Mouse (Mus musculus) cortical plate, adult 2 months (tissue): ENCODE data around the gene Cavin2. TPM values are rescaled to one million over a fixed set of nuclear protein-coding genes. Genes with fewer than 3 reads are reported as not detected.

Source experiments
- H3K27ac ChIP-seq: fragments of 200-500 bp; 2 replicates; pipeline ENCODE4 v1.5.1; 2012; ENCODE audit warnings: low read length, control low read depth, inconsistent platforms; ENCODE audit not compliant: insufficient read depth
- H3K4me1 ChIP-seq: fragments of 200-500 bp; 2 replicates; pipeline ENCODE4 v1.6.1; 2011; ENCODE audit warnings: low read length; ENCODE audit not compliant: control insufficient read depth, insufficient read depth
- H3K4me3 ChIP-seq: fragments of 200-500 bp; 2 replicates; pipeline ENCODE4 v1.5.1; 2011; ENCODE audit warnings: mild to moderate bottlenecking, low read length, control low read depth; ENCODE audit not compliant: insufficient read depth
- CTCF ChIP-seq: fragments of 200-500 bp; IDR thresholded peaks from 2 replicates; pipeline ENCODE4 v1.5.1; 2011; ENCODE audit warnings: mild to moderate bottlenecking, control low read depth, low read length; ENCODE audit not compliant: insufficient read depth; ENCODE audit errors: extremely low read depth
- POLR2A ChIP-seq: fragments of 200-500 bp; IDR thresholded peaks from 2 replicates; pipeline ENCODE4 v1.6.1; 2011; ENCODE audit warnings: mild to moderate bottlenecking, low read length, control low read depth; ENCODE audit not compliant: insufficient read depth; ENCODE audit errors: extremely low read depth
- polyA plus RNA-seq: library from polyadenylated mRNA; depleted of rRNA; stranded (reverse); fragments of >200 nt; gene quantifications from 2 replicates; pipeline ENCODE4 v1.2.3, GENCODE M21; 2012; rRNA removed

The Cavin2 gene
- polyA plus RNA-seq, 1 experiment, result 10.5 TPM

DNA sequence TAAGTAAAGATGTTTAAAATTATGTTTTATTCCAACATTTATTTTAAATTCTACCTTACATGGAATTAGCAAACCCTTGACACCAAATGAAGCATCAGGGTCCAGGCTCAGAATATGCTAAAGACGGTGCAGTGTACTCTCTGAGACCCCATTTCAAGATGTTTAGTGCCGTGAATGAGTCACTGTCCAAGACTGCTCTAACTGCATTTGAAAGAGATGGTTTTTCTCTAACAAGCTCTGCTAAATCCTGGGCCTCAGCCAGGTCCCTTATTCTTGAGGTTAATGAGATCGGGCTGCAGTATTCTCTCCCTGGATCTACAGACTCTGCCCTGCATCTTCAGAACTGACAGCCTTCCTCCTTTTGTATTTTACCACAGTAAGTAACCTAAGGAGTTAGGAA, 55.2 kb downstream of the Cavin2 start:
- Histone ChIP-seq H3K4me3 (no peak overlapping the region), H3K4me1 (no peaks in the 10 kb centered on the region), H3K27ac (no peak overlapping the region)
- TF ChIP-seq POLR2A, result no peak
- TF ChIP-seq CTCF, result no peak

DNA sequence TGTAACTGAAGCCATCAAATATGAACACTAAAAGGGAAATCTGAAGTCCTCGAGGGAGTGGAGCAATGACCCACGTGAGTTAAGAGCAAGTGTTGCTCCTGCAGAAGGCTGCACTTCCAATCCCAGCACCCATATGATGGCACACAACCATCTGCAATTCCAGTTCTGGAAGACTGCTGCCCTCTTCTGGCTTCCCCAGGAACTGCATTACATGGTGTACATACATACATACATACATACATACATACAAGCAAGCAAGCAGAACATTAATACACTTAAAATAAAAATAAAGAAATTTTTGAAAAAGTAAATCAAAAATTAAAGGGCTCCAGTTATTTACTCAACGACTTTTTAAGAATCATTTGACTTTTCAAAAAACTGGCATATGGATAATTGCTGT, 58.7 kb downstream of the Cavin2 start:
- H3K27ac ChIP-seq, result no peak overlapping the region
- TF ChIP-seq CTCF (no peak), POLR2A (no peak)
- H3K4me1 ChIP-seq, result no peaks in the 10 kb centered on the region; the same call in 1 of the 2 replicates
- H3K4me3 ChIP-seq, result no peak overlapping the region

- Histone ChIP-seq H3K4me1 (no peaks in the 10 kb centered on the region; the same call in 1 of the 2 replicates), H3K4me3 (no peak overlapping the region), H3K27ac (no peak overlapping the region)
- TF ChIP-seq POLR2A (no peak), CTCF (no peak)
Measured at GRCm38 (mm10) chr1:51348631-51349030, 59.7 kb downstream of the Cavin2 start.

DNA sequence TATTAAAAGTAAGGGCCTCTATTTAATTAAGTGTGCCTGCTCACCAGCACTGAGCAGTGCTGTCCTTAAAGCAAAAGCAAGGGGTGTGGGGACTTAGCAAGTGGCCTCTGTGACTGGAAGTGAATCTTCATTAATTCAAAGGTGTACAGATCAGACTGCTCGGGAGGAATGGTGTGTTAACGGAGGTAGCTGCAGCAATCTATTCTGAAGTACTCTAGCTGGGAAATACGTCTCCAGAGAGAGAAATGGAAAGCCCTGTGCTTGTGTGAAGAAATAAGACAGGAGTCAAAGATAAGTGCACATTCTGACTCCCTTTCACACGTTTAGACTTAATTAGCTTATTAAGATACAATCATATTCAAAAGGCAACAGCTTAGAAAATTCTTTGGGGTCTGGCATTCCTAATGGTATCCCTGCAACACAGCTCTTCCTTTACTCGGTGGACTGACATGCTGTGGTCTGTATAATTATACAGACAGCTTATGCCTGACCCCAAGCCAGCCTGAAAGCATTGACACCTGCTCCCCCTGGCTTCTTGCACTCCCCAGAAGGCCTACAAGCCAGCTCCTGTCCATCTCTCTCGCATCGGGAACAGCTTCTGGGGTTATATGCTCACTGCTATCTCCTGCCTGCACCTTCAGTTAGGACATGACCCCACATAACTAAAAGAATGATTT, 60.5 kb downstream of the Cavin2 start:
- Histone ChIP-seq H3K4me3 (no peak overlapping the region), H3K27ac (no peak overlapping the region), H3K4me1 (no peaks in the 10 kb centered on the region; the same call in 1 of the 2 replicates)
- TF ChIP-seq POLR2A (no peak), CTCF (no peak)

Other genes starting within 250 kb of the Cavin2 start
- gene Nabp1, start 189.3 kb downstream of the Cavin2 start, polyA plus RNA-seq, result 9.8 and 10.6 TPM in 2 replicates